Mouse (Mus musculus) kidney, embryonic 16.5 days (tissue): ENCODE data around the gene Pde10a. TPM values are rescaled to one million over a fixed set of nuclear protein-coding genes. Genes with fewer than 3 reads are reported as not detected.

ENCODE experiments used
- ATAC-seq: fragments of 200-750 bp; cut with Nextera tagmentation; 2 replicates; pipeline ENCODE4 v1.8.0; 2017; ENCODE audit warnings: moderate TSS enrichment; ENCODE audit not compliant: low FRiP score, low TSS enrichment
- H3K27ac ChIP-seq: fragments of 300-500 bp; sonication (generic); 2 replicates; pipeline ENCODE4 v1.5.1; 2014; ENCODE audit warnings: low read length
- H3K27me3 ChIP-seq: fragments of 300-500 bp; sonication (generic); 2 replicates; pipeline ENCODE4 v1.6.1; 2014; ENCODE audit warnings: low read length, control low read depth, mixed read lengths; ENCODE audit not compliant: insufficient read depth
- H3K36me3 ChIP-seq: fragments of 300-500 bp; sonication (generic); 2 replicates; pipeline ENCODE4 v1.6.1; 2014; ENCODE audit warnings: low read length, control low read depth, mixed read lengths; ENCODE audit not compliant: insufficient read depth
- H3K4me1 ChIP-seq: fragments of 300-500 bp; sonication (generic); 2 replicates; pipeline ENCODE4 v1.6.1; 2014; ENCODE audit warnings: low read length, control low read depth, mixed read lengths; ENCODE audit not compliant: insufficient read depth
- H3K4me2 ChIP-seq: fragments of 300-500 bp; sonication (generic); replicated peaks from 2 replicates; pipeline ENCODE4 v1.6.1; 2014; ENCODE audit warnings: low read depth, low read length
- H3K4me3 ChIP-seq: fragments of 300-500 bp; sonication (generic); 2 replicates; pipeline ENCODE4 v1.5.1; 2014; ENCODE audit warnings: mild to moderate bottlenecking, low read length
- H3K9ac ChIP-seq: fragments of 300-500 bp; sonication (generic); replicated peaks from 2 replicates; pipeline ENCODE4 v1.6.1; 2014; ENCODE audit warnings: low read length
- H3K9me3 ChIP-seq: fragments of 300-500 bp; sonication (generic); 2 replicates; pipeline ENCODE4 v1.6.1; 2016; ENCODE audit warnings: low read length, control low read depth
- WGBS: fragments of 180-500 bp; shearing (Covaris S2); extraction: QIAGEN DNeasy Blood & Tissue Kit; methylation state at CpG from one replicate; pipeline ENCODE4 v1.1.7; 2014; 5-methylcytosine and 5-hydroxymethylcytosine counted together
- polyA plus RNA-seq: library from polyadenylated mRNA; unstranded; fragments of >200 nt; fragmentation: Nextera tagmentation; extraction: Ambion mirVana; gene quantifications from 2 replicates; pipeline ENCODE4 v1.2.1, GENCODE M21; 2015

Gene Pde10a
- polyA plus RNA-seq, 1 experiment from 2014 or later: 1.3 TPM

- no peaks in the 10 kb centered on the region for H3K36me3 ChIP-seq
Observed at GRCm38 (mm10) chr17:8562101-8562885, 37.1 kb downstream of the Pde10a start.

GRCm38 (mm10) chr17:8562886-8563280, 37.7 kb downstream of the Pde10a start:
- Histone ChIP-seq H3K9me3 (no peaks in the 10 kb centered on the region), H3K36me3 (no peaks in the 10 kb centered on the region), H3K4me2 (no peak overlapping the region), H3K4me1 (no peaks in the 10 kb centered on the region), H3K9ac (no peak overlapping the region), H3K27ac (no peak overlapping the region), H3K27me3 (no peaks in the 10 kb centered on the region), H3K4me3 (no peak overlapping the region)
- 62% methylated on average over 1 of the region's 1 CpGs for WGBS
- no peak for ATAC-seq

More at GRCm38 (mm10) chr17:8562101-8562885, 37.1 kb downstream of the Pde10a start:
- no peak overlapping the region for H3K9ac ChIP-seq
- no peak for ATAC-seq
- no peaks in the 10 kb centered on the region for H3K9me3 ChIP-seq
- WGBS: 82% methylated on average over 14 of the region's 14 CpGs
- no peaks in the 10 kb centered on the region for H3K4me1 ChIP-seq
- H3K27me3 ChIP-seq: no peaks in the 10 kb centered on the region
- H3K4me2 ChIP-seq: no peak overlapping the region
- H3K4me3 ChIP-seq: no peak overlapping the region
- no peak overlapping the region for H3K27ac ChIP-seq

GRCm38 (mm10) chr17:8566850-8567249, 41.7 kb downstream of the Pde10a start, which contains the start of gene Gm17087:
Gene Gm17087, minus strand, starts transcription at chr17:8566950.
- no peak within 1 kb of the TSS for H3K9ac ChIP-seq
- H3K27ac ChIP-seq: no peak within 1 kb of the TSS
- no peaks in the 10 kb centered on the region for H3K36me3 ChIP-seq
- H3K9me3 ChIP-seq: no peaks in the 10 kb centered on the region
- no peak within 1 kb of the TSS for H3K4me3 ChIP-seq
- no peak for ATAC-seq
- no peaks in the 10 kb centered on the region for H3K27me3 ChIP-seq
- H3K4me2 ChIP-seq: no peak within 1 kb of the TSS
- no peaks in the 10 kb centered on the region for H3K4me1 ChIP-seq
- WGBS: 94% methylated on average over 6 of the region's 6 CpGs

GRCm38 (mm10) chr17:8573542-8574260, 48.5 kb downstream of the Pde10a start:
- Histone ChIP-seq H3K4me2 (no peak overlapping the region), H3K9ac (no peak overlapping the region), H3K9me3 (no peaks in the 10 kb centered on the region), H3K36me3 (no peaks in the 10 kb centered on the region), H3K4me1 (0 out of 2 replicates have a peak, but pooled peaks cover 7% of the 10 kb centered on the region), H3K4me3 (no peak overlapping the region), H3K27me3 (no peaks in the 10 kb centered on the region), H3K27ac (no peak overlapping the region)
- WGBS: 70% methylated on average over 8 of the region's 8 CpGs
- no peak for ATAC-seq

- no peak overlapping the region for H3K9ac ChIP-seq
- H3K27me3 ChIP-seq: no peaks in the 10 kb centered on the region
- no peaks in the 10 kb centered on the region for H3K36me3 ChIP-seq
- no peak overlapping the region for H3K27ac ChIP-seq
- no peak for ATAC-seq
- H3K4me1 ChIP-seq: peaks cover 16% of the 10 kb centered on the region
- no peak overlapping the region for H3K4me3 ChIP-seq
- no peaks in the 10 kb centered on the region for H3K9me3 ChIP-seq
- WGBS: 70% methylated on average over 3 of the region's 3 CpGs
- H3K4me2 ChIP-seq: no peak overlapping the region
Observed at GRCm38 (mm10) chr17:8580360-8580759, 55.2 kb downstream of the Pde10a start.

GRCm38 (mm10) chr17:8581579-8581978, 56.4 kb downstream of the Pde10a start:
- Histone ChIP-seq H3K9me3 (no peaks in the 10 kb centered on the region), H3K4me2 (no peak overlapping the region), H3K4me3 (no peak overlapping the region), H3K4me1 (peaks cover 16% of the 10 kb centered on the region), H3K27ac (no peak overlapping the region), H3K27me3 (no peaks in the 10 kb centered on the region), H3K9ac (no peak overlapping the region), H3K36me3 (no peaks in the 10 kb centered on the region)
- WGBS: 86% methylated on average over 8 of the region's 8 CpGs
- no peak for ATAC-seq

GRCm38 (mm10) chr17:8592427-8593277, 67.5 kb downstream of the Pde10a start:
- Histone ChIP-seq H3K27me3 (peaks cover 3% of the 10 kb centered on the region; the same call in 1 of the 2 replicates), H3K9me3 (no peaks in the 10 kb centered on the region), H3K4me2 (peak overlapping the region; percentile 44), H3K4me3 (peak overlapping the region; percentile 18), H3K36me3 (no peaks in the 10 kb centered on the region), H3K4me1 (no peaks in the 10 kb centered on the region), H3K27ac (no peak overlapping the region), H3K9ac (no peak overlapping the region; the same call in 1 of the 2 replicates)
- peak; percentile 69 for ATAC-seq
- WGBS: 13% methylated on average over 22 of the region's 22 CpGs

GRCm38 (mm10) chr17:8597790-8598189, 72.6 kb downstream of the Pde10a start:
- Histone ChIP-seq H3K27me3 (peaks cover 3% of the 10 kb centered on the region; the same call in 1 of the 2 replicates), H3K4me2 (no peak overlapping the region), H3K4me3 (no peak overlapping the region), H3K36me3 (no peaks in the 10 kb centered on the region), H3K9ac (no peak overlapping the region), H3K4me1 (no peaks in the 10 kb centered on the region), H3K9me3 (no peaks in the 10 kb centered on the region), H3K27ac (no peak overlapping the region)
- WGBS: 10% methylated on average over 7 of the region's 7 CpGs
- ATAC-seq: peak; percentile 57; the same call in 1 of the 2 replicates

GRCm38 (mm10) chr17:8602976-8603375, 77.8 kb downstream of the Pde10a start:
- no peaks in the 10 kb centered on the region; the same call in 1 of the 2 replicates for H3K27me3 ChIP-seq
- no peak overlapping the region for H3K9ac ChIP-seq
- H3K27ac ChIP-seq: no peak overlapping the region
- WGBS: 89% methylated on average over 3 of the region's 3 CpGs
- H3K9me3 ChIP-seq: no peaks in the 10 kb centered on the region
- ATAC-seq: no peak
- no peaks in the 10 kb centered on the region for H3K4me1 ChIP-seq
- H3K4me2 ChIP-seq: no peak overlapping the region
- H3K4me3 ChIP-seq: no peak overlapping the region
- H3K36me3 ChIP-seq: no peaks in the 10 kb centered on the region
